Mouse (Mus musculus): ENCODE data around the gene Ppp1r16b.

Gene Ppp1r16b

DNA sequence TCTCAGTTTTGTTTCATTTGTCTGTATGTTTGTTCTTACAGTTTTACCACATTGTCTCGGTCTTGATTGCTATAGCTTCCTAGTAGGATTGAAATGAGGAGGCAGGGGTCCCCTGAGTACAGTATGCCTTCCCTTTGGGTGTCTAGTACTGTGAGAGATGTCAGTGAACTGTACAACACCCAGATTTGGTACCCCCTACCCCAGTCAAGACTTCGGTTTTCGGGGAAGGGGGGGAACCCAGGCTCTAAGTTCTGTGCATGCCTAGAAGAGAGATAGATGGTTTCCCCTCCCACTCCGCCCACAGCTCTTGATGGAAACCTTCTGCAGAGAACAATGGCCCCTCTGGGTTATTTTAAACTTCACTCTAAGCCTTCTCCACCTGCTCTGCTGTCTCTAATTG, at the start of gene Ppp1r16b:
Gene Ppp1r16b (plus strand): TSS at position 301 of the 400 bp plus-strand sequence.
- DNase-seq = no peak

GRCm38 (mm10) chr2:158615702-158616101, 49.5 kb upstream of the Ppp1r16b start:
- no peak for DNase-seq

- peak in 1 of 2 experiments; percentile 13 for DNase-seq
Measured at GRCm38 (mm10) chr2:158616296-158616695, 48.9 kb upstream of the Ppp1r16b start.

DNA sequence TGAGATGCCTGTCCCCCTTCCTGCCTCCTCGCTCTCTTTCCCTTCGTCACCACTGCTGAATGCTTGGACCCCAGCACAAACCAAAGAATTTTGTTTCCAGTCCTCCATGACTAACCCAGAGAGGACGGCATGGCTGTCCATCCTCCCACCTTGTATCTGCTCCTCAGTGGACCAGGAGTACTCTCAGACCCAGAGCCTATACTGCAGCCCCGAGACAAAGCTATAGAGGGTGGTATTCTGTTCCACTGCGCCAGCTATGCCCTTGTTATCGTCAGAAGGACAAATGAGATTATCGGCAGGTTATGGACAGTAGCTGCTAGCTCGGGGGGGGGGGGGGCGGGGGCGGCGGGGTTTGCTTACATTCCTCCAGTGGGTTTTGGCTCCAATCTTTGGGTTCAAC, 48.4 kb upstream of the Ppp1r16b start:
- no peak for DNase-seq

GRCm38 (mm10) chr2:158624718-158625222, 40.4 kb upstream of the Ppp1r16b start, which contains the start of gene Actr5:
Gene Actr5 (plus strand): TSS chr2:158624888.
- peak; percentile 98 to 99 for DNase-seq

- no peak for DNase-seq
Measured at GRCm38 (mm10) chr2:158625231-158625630, 40.0 kb upstream of the Ppp1r16b start.

GRCm38 (mm10) chr2:158625697-158626096, 39.5 kb upstream of the Ppp1r16b start:
- no peak for DNase-seq

DNA sequence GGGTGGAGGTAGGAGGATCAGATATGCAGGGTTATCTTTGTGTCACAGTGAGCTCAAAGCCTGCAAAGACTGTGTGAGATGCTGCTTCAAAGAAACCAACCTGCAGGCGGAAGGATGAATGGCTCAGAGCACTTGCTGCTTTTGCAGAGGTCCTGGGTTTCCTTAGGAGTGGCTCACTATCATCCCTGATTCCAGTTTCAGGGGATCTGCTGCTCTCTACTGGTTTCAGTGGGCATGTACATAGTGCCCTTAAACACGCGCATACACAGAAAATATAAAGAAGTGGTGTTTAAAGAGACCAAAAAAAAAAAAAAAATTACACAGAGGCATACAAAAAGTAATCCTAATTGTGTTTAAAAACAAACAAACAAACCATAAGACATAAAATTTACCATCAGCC, 36.3 kb upstream of the Ppp1r16b start:
- DNase-seq = peak in 1 of 2 experiments; percentile 20

DNA sequence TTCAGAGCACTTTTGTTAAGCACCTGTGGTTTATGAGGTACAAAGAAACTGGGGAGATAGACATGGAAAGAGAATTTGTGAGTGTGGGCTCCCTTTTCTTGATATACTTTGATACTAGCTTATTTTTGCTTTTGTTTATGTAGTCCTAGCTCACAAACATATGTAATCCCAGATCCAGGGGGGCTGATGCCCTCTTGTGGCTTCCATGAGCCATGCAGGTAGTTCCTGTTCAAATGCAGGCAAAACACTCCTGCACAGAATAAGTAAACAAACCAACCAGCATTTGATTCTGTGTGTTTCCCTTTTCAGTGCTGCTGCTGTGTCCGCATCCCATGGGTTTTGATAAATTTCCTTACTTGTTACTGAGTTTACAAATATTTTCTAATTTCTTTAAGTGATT, 35.8 kb upstream of the Ppp1r16b start:
- peak; percentile 52 to 61 for DNase-seq

GRCm38 (mm10) chr2:158631873-158632272, 33.3 kb upstream of the Ppp1r16b start:
- DNase-seq = no peak

DNA sequence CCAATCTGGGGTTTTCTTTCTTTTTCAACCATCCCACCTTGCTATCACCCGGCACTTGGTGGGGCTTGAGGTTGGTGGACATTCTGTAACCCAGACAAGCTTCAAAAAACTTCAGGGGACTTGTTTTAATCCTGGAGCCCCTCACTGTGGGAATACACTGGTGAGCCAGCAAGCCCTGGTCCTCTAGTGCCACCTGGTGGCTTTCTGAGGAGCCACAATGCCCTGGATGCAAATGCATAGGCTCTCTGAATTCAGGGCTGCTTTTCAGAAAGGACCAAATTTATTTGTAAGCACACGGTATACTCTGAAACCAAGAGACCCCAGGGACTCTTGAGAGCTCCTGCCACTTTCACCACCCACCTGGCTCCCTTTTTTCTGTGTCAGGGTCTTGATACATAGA, 23.3 kb upstream of the Ppp1r16b start:
- peak; percentile 83 to 85 for DNase-seq

- DNase-seq = no peak
Measured at GRCm38 (mm10) chr2:158642587-158642986, 22.6 kb upstream of the Ppp1r16b start.

GRCm38 (mm10) chr2:158643791-158644190, 21.4 kb upstream of the Ppp1r16b start:
- DNase-seq = no peak

- DNase-seq = no peak
Measured at GRCm38 (mm10) chr2:158651159-158651908, 13.9 kb upstream of the Ppp1r16b start.

DNA sequence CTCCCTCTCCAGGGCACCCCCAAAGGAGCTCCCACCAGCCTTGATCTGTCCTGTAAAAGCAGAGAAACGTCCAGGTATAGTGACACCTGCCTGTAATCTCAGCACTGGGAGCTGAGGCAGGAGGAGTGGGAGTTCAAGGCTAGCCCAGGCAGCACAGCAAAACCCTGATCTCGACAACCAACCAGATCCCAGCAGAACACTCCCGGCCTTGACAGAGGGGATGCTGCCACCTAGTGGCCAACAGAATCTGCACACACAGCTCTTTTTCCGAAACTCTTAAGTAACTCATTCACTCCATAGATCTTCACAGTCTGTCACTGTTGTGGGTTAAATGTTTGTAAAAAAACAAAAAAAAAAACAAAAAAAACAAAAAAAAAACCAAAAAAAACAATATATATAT, 12.2 kb upstream of the Ppp1r16b start:
- DNase-seq = peak; percentile 84 to 87

GRCm38 (mm10) chr2:158654717-158655116, 10.5 kb upstream of the Ppp1r16b start:
- peak in 1 of 2 experiments; percentile 53 for DNase-seq

- DNase-seq = no peak
Measured at GRCm38 (mm10) chr2:158655806-158656205, 9.4 kb upstream of the Ppp1r16b start.

- DNase-seq = peak; percentile 57 to 77
Measured at GRCm38 (mm10) chr2:158658822-158659221, 6.4 kb upstream of the Ppp1r16b start.

DNA sequence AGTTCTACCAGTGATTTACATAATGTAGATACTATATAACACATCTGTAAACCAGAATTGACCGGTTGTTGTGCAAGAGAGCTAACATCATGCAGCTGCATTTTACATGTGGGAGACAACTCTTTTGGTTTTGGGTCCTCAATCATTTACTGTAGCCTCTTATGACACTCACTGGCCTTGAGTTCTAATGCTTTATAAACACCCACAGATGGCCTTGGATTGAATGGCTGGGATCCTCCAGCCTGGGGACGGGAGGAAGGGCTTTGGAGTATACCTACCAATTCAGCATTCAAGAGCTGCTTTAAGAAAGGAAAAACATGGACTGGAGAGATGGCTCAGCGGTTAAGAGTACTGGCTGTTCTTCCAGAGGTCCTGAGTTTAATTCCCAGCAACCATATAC, 5.9 kb upstream of the Ppp1r16b start:
- DNase-seq = no peak

DNA sequence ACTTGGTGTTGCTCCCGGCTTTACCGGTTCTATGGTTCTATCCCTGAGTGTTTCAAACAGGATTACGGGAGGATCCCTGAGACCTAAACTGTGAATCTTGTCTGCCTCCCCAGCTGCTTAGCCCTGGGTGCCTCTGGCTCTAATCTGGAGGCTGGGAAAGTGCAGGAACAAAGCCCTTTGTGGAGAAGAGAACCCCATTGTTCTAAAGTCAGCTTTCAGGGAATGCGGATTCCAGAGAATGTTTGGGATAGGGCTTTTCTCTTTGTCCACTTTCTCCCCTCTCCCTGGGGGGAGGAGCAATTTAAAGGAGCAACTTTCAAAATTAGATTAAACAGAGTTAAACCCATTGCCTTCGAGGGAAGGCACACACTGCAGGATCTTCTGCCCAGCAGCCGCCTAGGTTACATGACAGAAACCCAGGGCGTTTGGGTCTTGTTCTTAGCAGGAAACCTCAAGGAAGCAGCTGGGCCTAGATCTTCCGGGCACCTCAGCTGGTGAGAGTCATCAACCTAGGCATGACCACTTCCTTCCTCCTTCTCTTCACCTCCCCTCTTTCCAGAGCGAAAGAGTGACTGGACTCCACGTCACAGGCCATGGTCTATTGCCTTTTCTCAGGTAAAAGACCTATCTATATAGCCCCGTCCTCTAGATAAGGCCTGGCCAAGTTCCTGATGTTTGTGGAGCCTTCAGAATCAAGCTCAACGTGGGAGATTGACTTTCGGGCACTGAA, 1.0 kb downstream of the Ppp1r16b start:
- no peak for DNase-seq

DNA sequence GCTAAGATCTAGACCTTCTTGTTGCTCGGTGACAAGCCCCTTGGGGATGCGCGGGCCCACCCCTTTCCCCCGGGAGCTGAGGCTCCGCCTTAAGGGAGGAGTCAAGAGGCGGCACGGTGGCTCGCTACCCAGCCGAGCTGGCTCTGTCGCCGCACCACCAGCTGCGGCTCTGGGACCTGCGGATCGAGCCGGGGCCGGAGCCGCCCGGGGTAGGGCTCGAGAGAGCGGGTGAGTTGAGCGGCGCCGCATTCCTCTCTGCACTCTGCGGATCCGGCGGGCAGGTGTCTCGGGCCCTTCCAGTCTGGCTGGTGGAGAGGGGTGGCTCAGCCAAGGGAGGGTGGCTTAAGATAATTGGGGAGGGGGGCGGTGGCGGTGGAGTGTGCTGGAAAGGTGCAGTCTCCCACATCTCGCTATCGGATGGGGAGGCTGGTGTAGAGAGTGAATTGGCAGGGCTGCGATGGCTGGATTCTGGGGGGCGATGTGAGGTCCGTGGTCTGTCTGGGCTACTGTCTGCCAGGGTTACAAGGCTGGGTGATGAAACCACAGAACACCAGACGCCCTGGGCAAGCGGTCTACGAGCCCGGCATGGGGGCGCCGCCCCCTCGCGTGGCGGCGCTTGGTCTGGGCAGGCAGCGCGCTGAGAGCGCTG, 1.9 kb downstream of the Ppp1r16b start:
- DNase-seq = peak; percentile 60 to 75

GRCm38 (mm10) chr2:158667671-158668432, 2.7 kb downstream of the Ppp1r16b start:
- peak; percentile 45 to 63 for DNase-seq
